Mouse (Mus musculus) 3T3-L1 (cell line): ENCODE results near the gene Odf3.
A peak's percentile ranks its signal among the peaks of the same experiment; 100 is the strongest.

ENCODE experiments used
- DNase-seq: peaks from one replicate; pipeline ENCODE4 v3.0.0-alpha.2; 2015; ENCODE audit warnings: low read depth, low spot score

Gene Odf3

GRCm38 (mm10) chr7:140847755-140848580 lies at the start of gene Odf3:
Gene Odf3 (plus strand): TSS chr7:140847805.
- DNase-seq: peak; percentile 34

- no peak for DNase-seq
These were observed 49.4 kb upstream of the Odf3 start for GRCm38 (mm10) chr7:140798212-140798611.

DNA sequence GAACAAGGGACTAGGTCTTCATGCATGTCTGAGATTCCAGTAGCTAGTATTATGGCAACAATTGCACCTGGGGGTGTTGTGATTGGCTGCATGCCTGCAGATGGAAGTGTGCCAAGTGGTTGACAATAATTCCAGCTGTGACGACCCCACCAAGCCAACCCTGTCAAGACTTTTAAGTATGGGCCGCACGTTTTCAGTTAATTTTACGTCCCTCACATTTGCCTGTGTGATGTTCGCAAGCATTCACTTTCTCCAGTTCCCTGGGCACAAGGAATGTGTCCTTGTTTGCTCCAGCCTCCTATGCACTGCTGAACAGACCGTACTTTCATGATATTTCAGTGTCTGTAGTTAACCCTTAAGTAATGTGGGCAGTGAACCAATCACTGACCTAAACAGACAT lies 45.0 kb upstream of the Odf3 start:
- DNase-seq: no peak

- peak; percentile 50 for DNase-seq
These were observed 41.9 kb upstream of the Odf3 start for GRCm38 (mm10) chr7:140805704-140806103.

DNA sequence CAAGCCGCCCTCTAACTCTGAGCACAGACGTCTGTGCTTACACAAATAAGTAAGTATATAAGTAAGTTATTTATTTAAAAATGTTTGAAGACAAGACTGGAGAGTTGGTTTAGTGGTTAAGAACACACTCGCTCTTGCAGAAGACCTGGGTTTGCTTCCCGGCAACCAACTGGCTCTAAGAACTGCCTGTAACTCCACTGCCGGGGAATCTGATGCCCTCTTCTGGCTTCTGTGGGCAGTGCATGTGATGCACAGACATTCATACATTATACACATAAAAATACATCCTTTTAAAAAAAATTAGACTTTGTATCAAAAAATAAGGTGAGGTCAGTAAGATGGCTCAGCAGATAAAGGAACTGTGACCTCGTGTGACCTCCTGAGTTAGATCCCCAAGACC lies 37.1 kb upstream of the Odf3 start:
- DNase-seq: peak; percentile 15

GRCm38 (mm10) chr7:140811714-140812113 lies 35.9 kb upstream of the Odf3 start:
- DNase-seq: no peak

DNA sequence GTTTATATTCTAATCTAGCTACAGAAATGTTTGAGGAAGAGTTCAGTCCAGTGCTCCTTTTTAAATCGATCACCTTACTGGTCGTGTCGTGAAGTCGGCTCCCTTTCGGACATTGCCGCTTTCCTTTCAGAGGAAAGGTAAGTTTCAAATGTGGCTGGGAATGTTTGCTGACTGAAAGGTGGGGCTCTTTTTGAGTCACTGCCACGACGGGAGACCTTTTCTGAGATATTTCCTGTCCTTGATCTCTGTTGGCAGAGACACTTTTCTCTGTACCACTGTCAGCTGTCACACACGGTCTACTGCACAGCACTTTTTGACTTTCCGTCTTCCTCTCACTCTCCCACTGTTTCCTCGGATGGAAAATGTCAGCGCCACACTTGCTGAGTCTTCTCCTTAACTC lies 34.8 kb upstream of the Odf3 start:
- no peak for DNase-seq

DNA sequence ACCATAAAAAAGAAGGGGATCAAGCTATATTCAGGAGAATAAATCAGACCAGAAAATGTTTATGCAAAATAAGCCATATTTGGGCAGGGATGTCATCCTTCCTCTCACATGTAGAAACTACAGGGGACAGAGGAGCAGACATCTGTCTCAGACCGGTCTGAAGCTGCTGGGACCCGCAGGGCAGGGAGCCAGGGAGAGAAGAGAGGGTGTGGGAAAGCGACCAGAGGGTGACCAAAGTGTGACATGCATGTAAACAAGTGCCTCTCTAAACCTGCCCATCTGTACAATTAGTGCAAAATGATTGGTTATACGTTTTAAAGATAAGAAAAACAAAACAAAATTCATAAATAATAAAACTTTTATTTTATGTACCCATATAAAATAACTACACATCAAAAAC lies 27.4 kb upstream of the Odf3 start:
- DNase-seq: no peak

- DNase-seq: no peak
These were observed 26.3 kb upstream of the Odf3 start for GRCm38 (mm10) chr7:140821305-140821652.

GRCm38 (mm10) chr7:140821653-140822329 lies 25.8 kb upstream of the Odf3 start, which contains the start of gene Zfp941:
Gene Zfp941 (minus strand): TSS chr7:140822178.
- DNase-seq: peak; percentile 38

DNA sequence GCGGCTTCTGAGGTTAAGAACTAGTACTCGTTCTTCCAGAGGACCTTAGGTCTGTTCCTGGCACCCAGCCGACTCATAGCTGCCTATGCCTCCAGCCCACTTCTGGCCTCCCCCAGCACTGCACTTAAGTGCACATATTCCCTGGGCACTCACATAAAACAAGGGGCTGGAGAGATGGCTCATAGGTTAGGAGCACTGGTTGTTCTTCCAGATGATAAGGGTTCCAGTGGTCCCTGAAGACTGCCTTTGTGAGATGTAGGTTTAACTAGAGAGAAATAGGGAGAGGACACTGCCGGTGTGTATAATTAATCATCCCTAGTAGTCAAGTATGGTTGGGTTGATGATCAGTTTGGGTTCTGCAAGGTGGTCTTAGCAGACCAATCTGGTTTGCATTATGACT lies 24.9 kb upstream of the Odf3 start:
- no peak for DNase-seq

- peak; percentile 67 for DNase-seq
These were observed 19.3 kb upstream of the Odf3 start for GRCm38 (mm10) chr7:140828171-140828881.

GRCm38 (mm10) chr7:140831447-140831846 lies 16.2 kb upstream of the Odf3 start:
- peak; percentile 72 for DNase-seq

DNA sequence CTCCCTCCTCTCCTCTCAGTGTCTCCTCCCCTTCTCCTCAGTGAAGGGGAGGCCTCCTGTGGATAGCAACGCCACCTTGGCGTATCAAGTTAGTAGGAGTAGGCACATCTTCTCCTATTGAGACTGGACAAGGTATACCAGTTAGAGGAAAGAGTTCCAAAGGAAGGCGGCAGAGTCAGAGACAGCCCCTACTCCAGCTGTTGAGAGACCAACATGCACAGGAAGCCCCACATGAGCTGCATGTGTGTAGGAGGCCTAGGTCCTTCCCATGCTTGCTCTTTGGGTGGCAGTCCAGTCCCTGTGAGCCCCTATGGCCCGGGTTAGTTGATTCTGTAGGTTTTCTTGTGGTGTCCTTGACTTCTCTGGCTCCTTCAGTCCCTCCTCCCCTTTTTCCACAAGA lies 14.3 kb upstream of the Odf3 start:
- no peak for DNase-seq

DNA sequence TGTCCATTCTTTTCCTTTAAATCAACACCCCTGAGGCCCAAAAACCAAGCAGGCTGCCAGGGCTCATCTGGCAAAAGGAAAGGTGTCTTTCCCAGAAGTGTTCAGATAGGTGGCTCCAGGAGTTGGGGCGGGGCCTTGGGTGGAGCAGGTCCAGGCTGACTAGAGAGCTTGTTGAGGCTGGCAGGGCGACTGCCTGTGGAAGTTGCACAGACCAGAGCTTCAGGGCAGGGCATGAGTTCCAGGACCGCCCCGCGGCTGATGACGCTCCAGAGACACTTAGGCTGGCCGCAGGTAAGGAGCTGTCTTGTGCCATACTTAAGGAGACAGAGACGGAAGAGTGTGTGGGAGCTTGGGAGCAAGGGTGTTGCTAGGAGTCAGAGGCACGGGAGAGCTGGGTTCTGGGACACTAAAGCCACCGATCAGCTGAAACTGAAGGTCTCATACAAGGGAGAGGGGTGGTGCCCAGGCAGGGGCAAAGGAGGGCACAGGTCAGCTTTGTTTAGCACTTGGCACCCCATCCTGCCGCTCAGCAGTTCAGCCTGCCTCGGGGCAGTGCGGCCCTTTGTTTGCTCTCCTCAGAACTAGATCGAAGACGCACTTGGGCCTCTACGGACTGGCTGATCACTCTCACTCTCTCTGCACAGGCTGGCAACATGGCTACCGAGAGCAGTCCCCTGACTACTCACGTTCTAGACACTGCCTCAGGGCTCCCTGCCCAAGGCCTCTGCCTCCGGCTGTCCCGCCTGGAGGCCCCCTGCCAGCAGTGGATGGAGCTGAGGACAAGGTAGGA lies 12.4 kb upstream of the Odf3 start, which contains the start of gene Urah:
Gene Urah, plus strand, starts transcription at position 51 of the 790 bp plus-strand sequence.
- no peak for DNase-seq

DNA sequence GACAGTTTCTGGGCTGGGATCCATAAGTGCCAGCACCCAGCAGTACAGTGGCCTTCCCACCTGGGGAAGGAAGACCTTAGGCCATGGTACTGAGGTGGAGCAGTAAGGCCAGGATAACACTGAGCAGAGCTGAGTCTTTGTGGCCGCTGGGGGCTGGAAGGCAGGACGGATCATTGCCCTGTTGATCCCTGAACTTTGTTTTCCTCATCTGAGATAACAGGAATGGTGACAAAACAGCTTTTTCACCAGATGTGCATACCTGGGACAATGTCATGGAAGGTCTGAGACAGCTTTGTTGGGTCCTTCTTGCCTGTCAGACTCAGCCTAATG lies 11.9 kb upstream of the Odf3 start:
- no peak for DNase-seq

GRCm38 (mm10) chr7:140836243-140837115 lies 11.1 kb upstream of the Odf3 start:
- DNase-seq: no peak

DNA sequence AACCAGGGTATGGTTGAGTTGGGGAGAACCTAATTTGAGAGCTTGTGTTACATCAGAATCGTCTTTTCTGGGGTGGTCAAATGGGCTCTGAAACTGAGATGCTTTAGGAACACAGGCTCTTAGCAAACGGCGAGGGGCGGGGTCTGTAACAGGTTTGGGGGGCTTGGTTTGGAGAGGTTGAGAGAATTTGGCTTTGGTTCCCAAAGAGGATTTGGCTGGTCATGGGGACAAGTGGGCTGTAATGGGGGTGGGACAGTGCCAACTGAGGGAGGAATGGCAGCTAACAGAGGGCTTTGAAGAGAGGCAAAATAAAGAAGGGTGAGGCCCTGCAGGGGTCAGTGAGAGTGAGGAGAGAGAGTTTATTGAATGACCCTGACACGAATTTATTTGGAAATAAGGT lies 8.0 kb upstream of the Odf3 start:
- DNase-seq: no peak

GRCm38 (mm10) chr7:140840750-140841735 lies 6.6 kb upstream of the Odf3 start:
- peak; percentile 14 for DNase-seq

- DNase-seq: no peak
These were observed 3.8 kb upstream of the Odf3 start for GRCm38 (mm10) chr7:140843806-140844205.
